Mouse (Mus musculus): Measurements from ENCODE around the gene Arhgef40.
A peak's percentile ranks its signal among the peaks of the same experiment; 100 is the strongest.
"Not testable (repeated sequence)": the region's sequence is repeated elsewhere in the genome, so short reads cannot be mapped to it uniquely, and the experiment has no call there.

Gene Arhgef40

DNA sequence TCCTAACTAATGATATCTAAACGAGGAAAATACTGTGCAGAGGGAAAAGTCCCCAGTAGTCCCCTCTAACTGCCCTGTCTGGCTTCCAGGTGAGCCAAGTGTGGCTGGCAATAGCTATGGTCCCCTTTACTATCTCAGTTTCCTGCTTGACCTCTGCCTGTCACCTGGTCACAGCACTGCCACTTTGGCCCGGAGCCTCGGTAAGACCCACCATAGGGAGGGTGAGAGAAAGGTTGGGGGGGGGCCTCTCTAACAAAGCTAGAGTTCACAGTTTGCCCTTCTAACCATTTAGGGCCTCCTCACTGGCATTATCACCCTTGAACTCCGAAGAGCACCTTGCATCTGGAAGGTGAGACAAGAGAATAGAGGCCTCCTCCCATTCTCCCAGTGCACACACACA lies 33.1 kb downstream of the Arhgef40 start:
- no peak for DNase-seq (ENCODE audit: extremely low read depth, insufficient read length, low spot score)

DNA sequence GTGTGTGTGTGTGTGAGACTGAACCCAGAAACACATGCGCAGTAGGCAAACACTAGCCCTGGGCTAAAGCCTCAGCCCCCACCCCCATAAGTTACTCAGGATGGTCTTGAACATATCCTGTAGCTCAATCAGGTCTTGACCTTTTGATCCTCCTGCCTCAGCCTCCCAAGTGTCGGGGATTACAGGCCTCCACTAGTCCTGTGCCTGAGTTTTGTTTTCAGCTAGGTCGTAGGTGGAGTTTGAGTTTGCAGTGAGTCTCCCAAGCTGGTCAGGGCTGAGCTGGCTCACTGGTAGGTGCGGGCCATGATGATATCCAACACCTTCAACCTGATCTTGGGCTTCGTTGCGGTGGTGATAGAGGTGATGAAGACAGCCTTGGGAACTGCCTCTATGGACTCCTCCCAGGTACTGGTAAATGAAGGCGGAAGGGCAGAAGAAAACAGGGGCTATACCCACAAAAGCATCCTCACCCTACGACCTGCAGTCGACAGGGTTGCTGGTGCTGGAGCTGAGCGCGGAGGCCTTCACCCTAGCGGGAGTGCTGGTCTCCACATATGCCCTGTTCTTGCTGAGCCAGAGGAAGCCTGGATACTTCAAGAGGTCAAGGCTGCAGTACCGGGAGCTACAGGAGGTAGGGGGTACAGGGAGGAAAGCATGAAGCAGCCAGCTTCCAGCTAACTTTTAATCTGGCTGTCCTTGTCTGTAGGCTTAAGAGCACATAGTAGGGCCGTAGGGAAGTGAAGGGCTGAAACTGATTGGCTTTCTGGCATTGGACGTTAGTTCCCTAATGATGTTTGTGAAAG lies 33.9 kb downstream of the Arhgef40 start:
- no peak for DNase-seq (ENCODE audit: extremely low read depth, insufficient read length, low spot score)

DNA sequence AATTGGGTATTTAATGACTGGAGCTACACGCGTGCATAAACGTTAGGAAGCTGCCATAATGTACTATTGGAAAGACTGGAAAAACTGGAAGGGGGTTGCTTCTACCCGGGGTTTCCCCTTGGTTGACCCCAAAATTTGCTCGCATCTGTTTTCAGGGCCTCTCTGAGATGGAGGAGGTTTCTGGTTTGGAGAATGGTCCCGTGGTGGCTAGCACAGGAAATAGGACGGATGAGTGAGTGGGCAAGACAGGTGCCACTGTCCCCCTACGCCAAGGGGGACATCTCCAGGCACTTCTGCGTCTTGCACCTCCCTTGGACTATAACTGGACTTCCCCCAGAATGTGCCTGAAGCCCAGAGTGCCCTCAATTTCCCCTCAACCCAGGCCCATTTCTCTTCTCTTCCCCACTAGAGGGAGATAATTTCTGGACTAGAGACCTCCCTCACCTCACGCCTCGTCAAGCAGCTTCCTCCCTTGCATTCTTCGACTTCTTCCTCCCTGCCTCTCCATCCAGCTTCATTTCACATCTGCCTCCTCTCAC lies 34.6 kb downstream of the Arhgef40 start:
- DNase-seq (ENCODE audit: extremely low read depth, insufficient read length, low spot score), result no peak

DNA sequence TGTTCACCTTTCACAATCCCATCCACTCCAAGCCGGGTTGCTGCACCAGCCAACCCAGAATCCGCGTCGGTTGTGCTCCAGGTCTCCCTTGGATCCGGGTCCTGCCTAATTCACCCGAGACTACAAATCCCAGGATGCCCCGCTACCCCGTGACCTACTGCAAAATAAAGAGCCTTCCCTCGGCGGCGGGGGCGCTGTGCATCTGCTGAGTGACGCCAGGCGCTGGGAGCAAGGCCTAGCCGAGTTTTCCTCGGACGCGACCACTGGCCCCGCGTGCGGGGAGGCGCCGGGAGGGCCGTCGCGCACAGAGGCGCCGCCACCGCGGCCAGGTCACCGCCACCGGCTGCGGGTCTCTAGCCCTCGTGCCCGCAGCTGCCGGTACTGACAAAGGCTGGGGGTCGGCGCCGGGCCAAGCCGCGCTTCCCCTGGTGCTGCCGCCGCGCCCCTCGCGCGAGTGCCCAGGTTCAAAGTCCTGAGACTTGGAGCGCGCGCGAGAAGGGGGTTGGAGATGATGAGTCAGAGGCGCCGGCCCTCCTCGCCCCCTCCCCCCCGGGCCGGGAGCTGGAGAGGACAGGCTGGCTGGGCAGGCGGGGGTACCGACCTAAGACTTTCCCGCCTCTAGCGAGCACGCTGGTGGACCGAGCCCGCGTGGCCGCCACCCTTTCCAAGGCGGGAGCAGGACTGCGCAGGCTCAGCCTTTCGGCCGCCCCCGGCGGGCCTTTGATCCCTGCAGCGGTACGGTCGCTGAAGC lies 35.2 kb downstream of the Arhgef40 start:
- DNase-seq (ENCODE audit: extremely low read depth, insufficient read length, low spot score), result peak; percentile 95

DNA sequence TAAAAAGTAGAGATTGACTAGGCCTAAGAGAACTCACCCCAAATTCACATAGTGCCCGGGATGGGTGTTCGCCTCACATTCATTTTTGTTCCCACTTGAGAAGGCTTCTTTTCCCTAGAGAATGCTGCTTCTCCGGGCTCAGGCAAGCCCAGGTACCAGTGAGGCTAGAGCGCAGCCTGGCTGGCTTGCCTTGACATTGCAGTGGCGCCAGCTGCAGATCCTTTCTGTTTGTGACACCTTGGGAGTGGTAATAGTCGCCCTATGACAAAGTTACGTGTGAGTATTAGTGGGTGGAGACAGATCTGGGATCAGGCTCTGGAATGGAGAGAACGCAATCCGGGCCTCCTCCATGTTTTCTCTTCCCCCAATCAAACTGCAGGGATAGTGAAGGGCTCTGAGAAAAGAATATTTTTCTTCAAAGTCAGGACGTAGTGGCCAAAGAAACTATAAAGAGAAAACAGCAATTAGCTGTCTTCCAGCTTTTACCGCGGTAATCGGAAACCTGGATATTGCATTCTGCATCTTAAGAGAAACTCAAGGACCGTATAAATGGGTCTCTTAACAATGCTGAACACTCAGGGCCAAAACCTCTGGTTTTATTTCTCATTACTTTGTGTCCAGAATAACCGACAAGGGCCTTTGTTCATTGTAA lies 36.1 kb downstream of the Arhgef40 start, which contains the start of gene Zfp219:
Zfp219 (minus strand) TSS at position 248 of the 652 bp plus-strand sequence.
- peak; percentile 76 for DNase-seq (ENCODE audit: extremely low read depth, insufficient read length, low spot score)

DNA sequence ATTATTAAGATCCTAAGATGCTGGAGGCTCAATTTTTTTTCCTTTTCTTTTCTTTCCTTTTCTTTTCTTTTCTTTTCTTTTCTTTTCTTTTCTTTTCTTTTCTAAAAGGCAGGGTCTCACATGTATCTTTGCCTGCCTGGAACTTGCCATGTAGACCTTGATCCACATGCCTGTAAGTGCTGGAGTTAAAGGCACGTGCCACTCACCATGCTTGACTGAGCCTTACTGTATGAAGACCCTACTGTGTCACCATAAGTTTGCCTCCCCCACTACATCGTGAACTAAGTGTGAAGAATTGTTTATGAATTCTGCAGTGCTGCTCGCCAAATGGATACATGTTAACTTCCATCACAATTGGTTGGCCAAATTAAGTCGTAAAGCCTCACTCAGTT lies 36.6 kb downstream of the Arhgef40 start:
- DNase-seq (ENCODE audit: extremely low read depth, insufficient read length, low spot score), result no peak

DNA sequence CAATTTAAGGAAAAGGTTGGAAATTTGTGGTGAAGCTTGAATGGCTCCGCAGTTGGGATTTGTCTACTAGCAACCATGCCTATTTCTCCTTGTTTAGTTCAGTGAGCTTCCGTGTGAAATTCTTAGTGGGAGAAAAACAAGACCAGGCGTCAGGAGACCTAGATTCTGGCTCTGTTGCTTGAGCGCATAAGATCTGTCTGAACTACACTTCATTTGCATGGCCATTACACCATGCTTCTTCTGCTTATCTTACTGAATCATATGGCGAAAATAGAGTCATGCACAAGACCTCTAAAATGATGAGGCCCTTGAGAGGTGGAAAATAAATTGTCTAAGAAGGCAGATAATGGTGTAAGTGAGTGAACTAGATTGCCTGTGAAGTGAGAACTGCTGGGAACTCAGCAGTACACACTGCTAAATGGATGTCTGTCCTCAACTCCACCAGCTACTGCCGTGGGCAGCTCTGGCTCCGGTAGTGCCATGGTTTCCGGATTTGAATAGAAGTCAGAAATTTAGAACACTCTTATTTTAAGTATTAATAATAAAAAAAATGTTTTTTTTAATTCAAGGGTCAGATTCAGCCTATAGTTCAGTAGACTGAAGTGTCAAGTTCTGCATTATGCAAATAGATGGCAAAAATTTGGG lies 37.2 kb downstream of the Arhgef40 start:
- no peak for DNase-seq (ENCODE audit: extremely low read depth, insufficient read length, low spot score)

DNA sequence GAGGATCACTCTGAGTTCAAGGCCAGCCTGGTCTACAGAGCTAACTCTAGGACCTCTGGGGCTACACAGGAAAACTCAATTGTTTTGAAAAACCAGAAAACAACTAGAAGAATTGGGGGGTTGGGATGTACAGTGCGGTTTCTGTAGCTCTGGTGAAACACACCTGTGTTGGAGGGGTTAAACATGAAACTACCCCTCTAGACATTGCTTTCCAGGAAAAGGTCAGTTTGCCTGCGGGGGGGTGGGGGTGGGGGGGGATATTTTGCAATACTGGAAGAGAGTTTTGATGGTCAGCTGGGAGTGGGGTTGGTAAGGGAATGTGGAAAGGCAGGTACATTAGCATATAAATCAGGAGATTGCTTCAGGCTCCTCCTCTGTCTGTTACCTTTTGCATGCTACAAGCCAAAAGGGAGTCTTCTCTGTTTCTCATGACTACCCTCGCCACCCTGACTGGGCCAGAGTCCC lies 37.8 kb downstream of the Arhgef40 start:
- no peak for DNase-seq (ENCODE audit: extremely low read depth, insufficient read length, low spot score)

DNA sequence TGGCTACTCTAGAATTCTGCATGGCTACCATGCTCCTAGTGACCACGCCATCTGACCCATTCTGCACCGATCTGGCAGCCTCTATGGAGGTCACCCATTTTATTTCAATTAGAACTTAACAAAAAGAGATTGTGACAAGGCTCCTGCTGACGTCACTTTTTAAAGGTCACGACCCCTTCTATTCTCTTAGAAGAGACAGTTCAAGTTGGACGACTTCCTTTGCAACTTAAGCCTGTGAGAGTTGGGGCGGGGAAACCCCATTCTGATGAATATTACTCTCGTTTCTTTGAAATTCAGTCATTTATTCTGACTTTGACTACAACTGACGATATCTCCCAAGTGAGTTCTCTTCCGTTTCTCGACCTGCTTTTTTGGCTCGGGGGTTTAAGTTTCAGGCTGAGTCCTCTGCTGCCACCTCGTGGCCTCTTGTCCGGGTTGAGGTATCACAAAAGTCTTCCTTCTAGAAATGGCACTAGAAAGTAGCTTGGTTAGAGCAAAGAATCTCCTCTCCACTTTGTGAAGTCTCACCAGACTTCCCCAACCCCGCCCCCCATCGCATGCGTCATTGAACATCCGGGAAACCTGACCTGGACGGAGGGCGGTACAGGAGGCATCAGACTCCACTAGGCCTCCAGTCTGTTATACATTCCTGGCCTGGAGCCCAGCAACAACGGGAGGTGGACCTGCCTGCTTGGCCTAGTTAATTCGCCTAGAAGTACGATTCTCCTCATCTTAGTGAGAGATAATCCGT lies 38.4 kb downstream of the Arhgef40 start:
- peak; percentile 89 for DNase-seq (ENCODE audit: extremely low read depth, insufficient read length, low spot score)

DNA sequence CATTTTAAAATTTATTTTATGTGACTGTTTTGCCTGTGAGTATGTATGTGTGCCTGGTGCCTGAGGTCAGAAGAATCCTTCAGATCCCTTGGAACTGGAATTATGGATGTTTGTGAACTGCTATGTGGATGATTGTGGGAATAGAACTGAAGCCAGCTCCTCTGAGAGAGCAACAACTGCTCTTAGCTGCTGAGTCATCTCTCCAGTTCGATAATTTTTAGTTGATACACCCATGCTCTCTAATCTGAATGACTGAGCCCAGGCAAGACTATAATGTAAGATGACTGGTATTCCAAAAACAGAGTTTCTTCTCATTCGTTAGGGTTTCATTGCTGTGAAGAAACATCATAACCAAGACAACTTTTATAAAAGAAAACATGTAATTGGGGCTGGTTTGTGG lies 39.6 kb downstream of the Arhgef40 start:
- no peak for DNase-seq (ENCODE audit: extremely low read depth, insufficient read length, low spot score)

DNA sequence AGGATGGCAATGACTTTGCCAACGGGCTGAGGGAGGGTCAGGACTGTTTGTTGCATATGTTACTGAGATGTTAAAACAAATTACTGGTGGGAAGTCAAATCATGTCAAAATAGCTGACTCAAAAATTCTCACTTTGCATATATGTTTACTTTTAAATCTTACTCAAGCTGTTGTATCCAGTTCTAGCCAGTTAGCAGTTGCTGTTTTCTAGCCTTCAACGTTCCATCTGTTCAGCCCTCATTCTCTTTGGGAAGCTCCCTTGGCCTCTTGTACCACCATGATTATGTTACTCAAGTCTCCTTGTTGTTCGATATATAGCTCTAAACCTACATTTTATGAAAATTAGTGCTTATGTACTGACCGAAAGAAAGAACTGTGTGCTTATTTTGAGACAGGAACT lies 41.8 kb downstream of the Arhgef40 start:
- DNase-seq (ENCODE audit: extremely low read depth, insufficient read length, low spot score), result no peak

DNA sequence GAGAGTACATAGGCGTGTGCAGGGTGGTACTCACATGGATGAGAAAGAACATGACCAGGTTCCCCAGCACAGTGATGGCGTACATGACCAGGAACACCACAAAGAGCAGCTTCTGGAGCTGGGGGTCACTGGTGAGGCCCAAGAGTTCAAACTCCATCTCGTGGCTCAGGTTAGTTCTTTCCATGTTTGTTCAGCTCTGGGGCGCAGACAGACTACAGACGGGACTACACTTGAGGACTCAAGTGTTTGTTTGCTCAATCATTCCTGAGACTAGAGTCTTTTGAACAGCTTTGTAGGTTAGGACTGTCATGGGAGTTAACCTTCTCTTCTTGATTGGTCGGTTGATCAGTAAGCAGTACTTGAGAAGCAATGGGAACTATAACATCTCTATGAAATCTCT lies 51.4 kb downstream of the Arhgef40 start:
- no peak for DNase-seq (ENCODE audit: extremely low read depth, insufficient read length, low spot score)

DNA sequence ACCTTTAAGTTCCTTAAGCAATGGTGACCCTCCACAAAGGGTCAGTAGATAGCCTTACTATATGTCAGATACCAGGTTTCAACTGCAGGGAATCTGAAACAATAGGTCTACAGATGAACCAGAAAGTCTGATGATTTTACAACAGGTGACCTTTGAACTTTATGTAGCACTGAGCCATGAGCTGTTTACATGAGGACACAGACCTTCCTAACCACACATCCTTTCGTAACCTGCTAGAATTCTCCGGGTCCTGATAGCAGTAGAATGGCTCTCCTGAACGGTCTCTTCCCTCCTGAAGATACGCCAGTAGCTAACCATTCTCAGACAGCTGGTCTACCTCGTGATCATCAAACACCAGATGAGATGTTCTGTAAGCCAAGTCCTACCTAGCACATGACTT lies 54.8 kb downstream of the Arhgef40 start:
- DNase-seq (ENCODE audit: extremely low read depth, insufficient read length, low spot score), result no peak

DNA sequence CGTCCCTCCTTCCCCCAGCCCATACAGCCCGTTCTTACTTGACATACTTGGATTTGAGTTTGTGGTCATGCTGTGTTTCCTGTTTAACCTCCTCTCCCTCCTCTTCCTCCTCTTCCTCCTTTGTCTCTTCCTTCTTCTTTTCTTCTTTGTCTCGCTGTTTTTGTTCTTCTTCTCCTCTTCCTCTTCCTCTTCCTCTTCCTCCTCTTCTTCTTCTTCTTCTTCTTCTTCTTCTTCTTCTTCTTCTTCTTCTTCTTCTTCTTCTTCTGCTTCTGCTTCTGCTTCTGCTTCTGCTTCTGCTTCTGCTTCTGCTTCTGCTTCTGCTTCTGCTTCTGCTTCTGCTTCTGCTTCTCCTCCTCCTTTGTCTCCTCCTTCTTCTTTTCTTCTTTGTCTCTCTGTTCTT lies 57.8 kb downstream of the Arhgef40 start, which contains the start of gene Olfr221:
Olfr221 (minus strand) TSS at position 101 of the 400 bp plus-strand sequence.
- not testable (repeated sequence) for DNase-seq (ENCODE audit: extremely low read depth, insufficient read length, low spot score)

DNA sequence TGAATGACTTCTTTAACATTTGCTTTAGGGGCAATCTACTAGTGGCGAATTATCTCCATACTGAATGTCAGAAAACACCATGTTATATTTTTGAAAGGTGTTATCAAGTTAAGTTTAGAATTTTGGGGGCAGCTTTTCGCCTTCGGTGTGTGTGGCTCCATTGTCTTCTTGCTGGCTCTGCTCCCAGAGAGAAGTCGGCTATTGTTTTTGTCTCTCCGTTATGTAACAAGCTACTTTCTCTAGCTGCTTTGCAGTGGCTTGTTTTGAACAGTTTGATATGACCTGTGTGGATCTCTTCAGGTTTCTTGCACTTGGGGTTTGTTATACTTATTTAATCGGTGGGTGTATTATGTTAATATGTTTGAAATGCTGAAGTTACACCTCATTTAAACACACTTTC lies 58.9 kb downstream of the Arhgef40 start:
- no peak for DNase-seq (ENCODE audit: extremely low read depth, insufficient read length, low spot score)

DNA sequence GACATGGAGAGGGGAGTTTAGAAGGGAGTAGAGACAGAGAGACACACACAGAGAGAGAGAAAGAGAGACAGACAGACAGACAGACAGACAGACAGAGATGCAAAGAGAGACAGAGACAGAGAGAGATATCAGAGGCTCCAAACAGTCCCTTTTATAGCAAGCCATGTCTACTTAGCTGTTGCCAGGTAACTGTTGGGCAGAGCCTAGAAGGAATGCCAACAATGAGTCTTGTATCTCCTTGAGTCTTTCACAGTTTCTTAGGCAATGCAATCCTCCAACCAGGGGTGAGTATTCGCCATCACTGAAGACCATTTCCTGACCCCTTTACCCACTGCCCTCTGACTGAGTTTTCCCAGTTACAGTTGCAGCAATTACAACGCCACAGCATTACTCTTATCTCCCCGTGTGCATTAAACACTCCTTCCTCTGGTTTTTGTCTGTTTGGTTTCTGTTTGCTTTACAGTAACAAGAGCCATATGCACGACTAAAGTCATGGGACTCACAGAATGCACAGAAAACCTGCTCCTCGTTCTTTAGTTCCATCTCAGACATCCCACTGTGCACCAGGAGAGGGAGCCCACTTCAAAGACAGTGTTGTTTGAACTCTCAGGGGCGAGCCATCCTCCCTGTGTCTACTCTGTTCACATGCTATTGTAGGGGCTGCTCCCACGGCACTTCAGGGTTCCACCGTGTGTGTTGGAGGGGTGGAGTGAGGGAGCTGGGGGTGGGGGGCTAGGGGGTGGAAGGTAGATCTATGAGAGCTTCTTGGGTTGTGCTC lies 60.6 kb downstream of the Arhgef40 start:
- no peak for DNase-seq (ENCODE audit: extremely low read depth, insufficient read length, low spot score)

DNA sequence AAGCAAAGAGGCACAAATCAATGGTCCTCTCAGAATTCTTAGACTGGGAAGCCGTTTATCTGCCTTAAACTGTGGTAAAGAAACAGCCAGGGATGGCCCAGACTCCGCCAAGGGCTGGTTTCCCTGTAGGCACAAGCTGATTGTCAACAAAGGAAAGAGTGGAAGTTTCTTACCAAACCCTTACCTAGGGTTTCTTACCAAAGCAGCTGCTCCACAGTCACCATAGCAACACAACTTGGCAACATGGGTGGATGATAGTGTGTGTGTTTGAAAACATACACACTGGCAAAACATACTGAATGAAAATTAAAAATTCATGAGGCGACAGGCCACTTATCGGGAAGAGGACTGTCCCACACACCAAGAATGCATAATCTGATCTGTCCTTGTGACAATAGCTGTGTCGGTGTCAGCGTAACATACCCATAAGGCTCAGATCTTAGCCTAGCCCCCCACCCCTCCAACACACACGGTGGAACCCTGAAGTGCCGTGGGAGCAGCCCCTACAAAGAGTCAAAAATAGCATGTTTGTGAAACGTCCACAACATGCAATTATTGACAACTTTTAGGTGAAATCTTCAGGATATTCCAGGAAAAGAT lies 61.5 kb downstream of the Arhgef40 start:
- no peak for DNase-seq (ENCODE audit: extremely low read depth, insufficient read length, low spot score)

DNA sequence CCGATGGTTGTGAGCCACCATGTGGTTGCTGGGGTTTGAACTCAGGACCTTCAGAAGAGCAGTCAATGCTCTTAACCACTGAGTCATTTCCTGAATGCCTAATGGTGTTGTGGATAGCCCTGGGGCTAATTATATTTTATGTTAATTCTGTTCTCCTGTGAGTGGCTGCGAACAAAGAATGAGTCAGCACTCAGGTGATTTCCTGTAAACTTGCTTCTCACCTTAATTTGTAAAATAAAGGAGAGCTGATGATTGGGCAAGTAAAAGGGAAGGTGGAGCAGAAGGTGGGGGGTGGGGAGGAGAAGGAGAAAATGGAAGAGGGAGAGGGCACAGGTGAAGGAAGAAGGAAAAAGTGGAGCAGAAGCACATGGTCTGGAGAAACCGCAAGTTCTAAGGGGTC lies 68.2 kb downstream of the Arhgef40 start:
- DNase-seq (ENCODE audit: extremely low read depth, insufficient read length, low spot score), result not testable (repeated sequence)

All from 3134 (cell line).